Mouse (Mus musculus) brain, adult 10 weeks (tissue): Measurements from ENCODE around the gene Ndc1. TPM values are rescaled to one million over a fixed set of nuclear protein-coding genes. Genes with fewer than 3 reads are reported as not detected.

ENCODE experiments used
- polyA plus RNA-seq: library from polyadenylated mRNA; stranded (reverse); fragments of 350-450 nt; fragmentation: Illumina TruSeq; extraction: RNeasy Lipid Tissue Mini Kit (QIAGEN cat#74804); gene quantifications from one replicate; pipeline ENCODE4 v1.2.3, GENCODE M21; 2015; ENCODE audit warnings: low read depth, low replicate concordance

Gene Ndc1
- polyA plus RNA-seq, result 8.6 TPM

GRCm38 (mm10) chr4:107367567-107368314, at the start of gene Ndc1:
Gene Ndc1, plus strand, starts transcription at chr4:107367784.

DNA sequence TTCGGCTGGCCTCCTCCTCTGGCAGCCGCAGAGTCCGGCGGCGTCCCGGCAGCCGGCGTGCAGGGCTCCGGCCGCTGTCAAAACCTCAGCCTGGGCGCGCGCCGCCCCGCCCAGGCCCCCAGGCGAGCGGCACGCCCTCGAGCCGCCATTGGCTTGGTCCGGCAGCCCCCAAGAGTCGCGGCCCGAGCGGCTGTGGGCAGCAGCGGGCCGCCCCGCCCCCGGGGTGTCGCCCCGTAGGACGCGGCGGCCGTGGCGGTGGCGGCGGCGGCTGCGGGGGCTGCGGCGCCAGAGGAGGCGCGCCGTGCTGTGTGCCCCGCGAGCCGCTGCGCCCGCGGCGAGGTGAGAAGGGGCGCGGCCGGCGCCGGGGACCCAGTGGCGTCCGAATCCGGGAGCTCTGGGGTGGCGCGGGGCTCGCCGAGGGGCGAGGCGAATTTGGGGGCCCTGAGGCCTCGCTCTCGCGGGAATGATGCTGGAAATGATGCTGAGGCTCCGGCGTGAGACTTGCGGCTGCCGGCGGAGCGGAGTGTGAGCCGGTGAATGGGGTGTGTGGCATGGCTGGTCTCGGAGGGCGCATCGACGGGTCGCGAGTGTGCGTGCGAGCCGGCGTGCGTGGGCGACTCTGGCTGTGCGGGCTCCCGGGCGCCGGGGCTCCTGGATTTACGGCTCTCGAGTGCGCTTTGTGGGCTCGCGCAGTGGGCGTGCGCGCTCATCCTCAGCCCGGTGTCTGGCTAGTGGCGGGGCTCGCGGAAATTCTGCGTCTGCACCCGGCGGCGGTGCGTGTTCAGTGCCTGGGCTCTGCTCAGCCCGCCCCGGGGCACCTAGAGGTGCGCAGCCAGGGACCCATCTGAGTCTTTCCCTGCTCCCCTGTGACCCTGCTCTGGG, 67.0 kb downstream of the Ndc1 start, which contains the start of gene Glis1:
Gene Glis1, plus strand, starts transcription at position 236 of the 882 bp plus-strand sequence.

Other genes with a start within 250 kb of the Ndc1 start
- 349 TPM for gene Tmem59, start 189.4 kb upstream of the Ndc1 start, polyA plus RNA-seq
- gene Tceanc2, start 188.7 kb upstream of the Ndc1 start, polyA plus RNA-seq, result 17.0 TPM
- gene Ldlrad1, start 158.6 kb upstream of the Ndc1 start, polyA plus RNA-seq, result not detected
- gene Lrrc42, start 114.3 kb upstream of the Ndc1 start, polyA plus RNA-seq, result 28.3 TPM
- gene Hspb11, start 114.2 kb upstream of the Ndc1 start, polyA plus RNA-seq, result 34.7 TPM
- gene Dio1, start 60.6 kb upstream of the Ndc1 start, polyA plus RNA-seq, result not detected
- gene Yipf1, start 53.4 kb upstream of the Ndc1 start, polyA plus RNA-seq, result 61.8 TPM
- 0.31 TPM for gene Glis1, start 66.8 kb downstream of the Ndc1 start, polyA plus RNA-seq